Mouse (Mus musculus): ENCODE measurements around the gene Grhl3.

- no peak for TF ChIP-seq CTCF (conservative IDR thresholded peaks at IDR 0.05; ENCODE audit: insufficient read depth, insufficient read length, low read depth, low read length)
- no peak for TF ChIP-seq POLR2A (IDR thresholded peaks at IDR 0.05; ENCODE audit: low read depth, low read length)
These were observed 36.6 kb upstream of the Grhl3 start for GRCm38 (mm10) chr4:135609986-135610385.
